Mouse (Mus musculus) lung, postnatal 14 days (tissue): ENCODE measurements at regions not wholly inside any gene's neighbourhood (a gene's known extent, or its start where the extent isn't known, plus 50 kb on each side); places are given as distances from the start of the nearest gene placed in this dataset.
A peak's percentile ranks its signal among the peaks of the same experiment; 100 is the strongest.
"Not testable (repeated sequence)": the region's sequence is repeated elsewhere in the genome, so short reads cannot be mapped to it uniquely, and the experiment has no call there.

Experiments used
- DNase-seq: peaks from one replicate; pipeline ENCODE4 v3.0.0; 2021

DNA sequence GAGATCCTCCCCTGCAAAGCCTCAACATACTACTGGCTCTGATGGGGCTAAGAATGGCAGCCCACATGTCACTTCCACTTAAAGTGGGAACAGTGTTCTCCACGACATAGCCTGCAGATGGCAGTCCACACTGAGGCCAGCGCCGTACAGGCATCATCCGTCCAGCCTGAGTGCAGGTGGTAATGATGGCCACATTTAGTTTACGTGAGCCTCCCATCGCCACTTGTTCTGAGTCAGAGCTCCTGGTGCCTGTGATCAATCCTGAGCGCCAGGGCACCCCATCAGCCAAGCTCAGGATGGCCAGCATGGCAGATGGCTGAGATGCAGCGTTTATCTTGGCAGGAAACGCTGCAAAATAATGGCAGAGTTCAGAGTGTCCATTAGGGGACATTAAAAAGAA, 159.6 kb downstream of the Adgrd1 start:
- no peak for DNase-seq

DNA sequence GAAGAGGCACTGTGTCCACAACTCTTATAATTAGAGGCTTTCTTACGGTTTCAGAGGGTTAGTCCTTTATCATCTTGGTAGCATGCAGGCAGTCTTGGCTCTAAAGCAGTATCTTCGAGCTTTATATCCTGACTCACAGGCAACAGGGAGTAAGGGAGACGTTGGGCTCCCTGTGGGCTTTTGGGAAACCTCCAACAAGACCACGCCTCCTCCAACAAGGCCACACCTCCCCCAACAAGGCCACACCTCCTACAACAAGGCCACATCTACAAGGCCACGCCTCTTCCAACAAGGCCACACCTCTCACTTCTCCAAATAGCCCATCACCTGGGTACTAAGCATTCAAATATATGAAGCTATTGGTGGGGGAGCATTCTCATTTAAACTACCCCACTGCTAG, 160.7 kb downstream of the Adgrd1 start:
- DNase-seq = no peak

DNA sequence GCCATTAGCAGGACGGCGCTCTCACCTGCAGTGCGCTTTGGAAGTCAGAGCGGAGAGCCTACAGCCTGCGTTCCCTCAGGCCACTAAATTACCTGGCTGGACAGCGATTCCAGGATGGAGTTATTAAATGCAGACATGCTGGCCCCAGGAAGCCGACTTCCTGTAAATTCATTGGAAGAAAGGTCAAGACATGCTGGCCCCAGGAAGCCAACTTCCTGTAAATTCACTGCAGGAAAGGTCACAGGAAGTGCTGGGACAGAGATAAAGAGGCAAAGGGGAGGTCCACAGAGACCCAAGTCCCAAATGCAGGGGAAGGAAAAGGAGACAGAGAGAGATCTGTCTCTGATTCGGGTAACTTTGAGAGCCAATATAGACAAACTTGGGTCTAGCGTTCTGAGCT, 164.1 kb downstream of the Adgrd1 start:
- peak; percentile 16 for DNase-seq

DNA sequence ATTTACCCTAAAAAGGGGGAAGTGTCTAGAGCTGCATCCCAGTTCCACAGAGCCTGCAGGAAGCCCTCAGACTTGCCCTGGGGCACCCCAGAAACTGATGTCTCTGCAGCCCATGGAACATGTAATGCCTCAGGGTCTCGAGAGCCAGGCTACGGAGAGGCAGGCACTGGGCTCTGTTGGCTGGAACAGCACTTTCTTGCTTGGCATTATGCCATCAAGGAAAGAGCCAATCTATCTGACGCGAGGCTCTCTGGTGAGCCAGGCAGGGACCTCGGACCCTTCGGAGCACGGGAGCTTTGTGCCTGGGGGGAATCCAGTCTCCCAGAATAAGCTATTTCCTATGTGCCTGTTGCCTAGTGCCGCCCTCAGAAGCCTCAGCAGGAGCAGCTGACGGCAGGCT, 166.6 kb downstream of the Adgrd1 start:
- peak; percentile 4 for DNase-seq

DNA sequence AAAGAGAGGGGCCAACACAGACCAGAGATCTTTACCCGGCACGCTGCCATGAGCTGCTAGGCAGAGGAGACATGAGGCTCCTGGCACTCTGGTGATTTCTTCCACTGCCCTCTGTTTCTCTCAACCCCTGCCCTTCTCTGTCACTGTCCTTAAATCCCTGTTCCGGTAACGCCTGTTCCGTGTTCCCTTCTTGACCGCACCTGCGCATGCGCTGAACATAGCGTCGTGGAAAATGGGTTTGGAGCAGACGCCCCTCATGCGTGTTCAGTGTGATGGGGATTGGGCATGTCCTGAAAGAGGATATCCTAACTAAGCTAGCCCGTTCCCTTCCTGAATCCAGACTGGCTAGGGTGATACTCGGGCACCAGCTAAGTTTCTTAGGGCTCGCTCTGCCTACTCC, 167.8 kb downstream of the Adgrd1 start:
- no peak for DNase-seq

DNA sequence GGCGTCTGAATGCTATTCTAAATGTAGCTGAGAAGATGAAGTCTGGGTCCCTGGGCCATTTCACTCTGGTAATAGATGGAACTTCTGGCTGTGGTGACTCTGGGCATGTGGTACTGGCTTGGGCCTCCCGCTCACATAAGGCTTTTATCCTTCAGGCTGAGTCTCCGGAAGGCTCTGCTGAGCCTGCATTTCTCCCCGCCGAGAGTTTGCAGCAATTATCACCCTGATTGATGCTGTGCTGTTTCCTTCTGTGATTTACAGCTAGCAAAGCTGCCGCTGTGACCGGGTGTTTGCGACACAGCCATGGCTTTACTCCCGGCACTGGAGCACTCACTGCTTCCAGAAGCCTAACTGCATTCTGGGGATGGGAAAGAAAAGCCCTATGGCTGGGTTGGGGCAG, 171.9 kb downstream of the Adgrd1 start:
- DNase-seq = no peak

DNA sequence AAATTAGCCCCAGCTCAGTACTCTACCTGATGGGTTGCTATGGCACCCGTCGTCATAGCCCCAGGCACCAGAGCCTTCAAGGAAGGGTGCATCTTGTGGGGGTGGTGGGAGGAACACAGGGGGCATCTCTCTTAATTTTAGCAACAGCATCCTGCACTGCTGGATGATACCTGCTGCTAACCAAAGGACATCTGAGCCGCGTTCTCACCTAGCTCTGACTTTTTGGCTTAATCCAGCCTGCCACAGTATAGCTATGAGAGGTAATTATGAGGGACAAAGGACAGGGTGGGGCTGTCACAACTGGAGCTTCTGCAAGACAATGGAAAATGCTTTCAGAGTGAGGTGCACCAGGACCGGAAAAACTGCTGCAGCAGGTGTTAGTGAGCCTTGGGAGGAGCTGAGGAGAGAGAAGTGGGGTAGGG, 173.5 kb downstream of the Adgrd1 start:
- no peak for DNase-seq

DNA sequence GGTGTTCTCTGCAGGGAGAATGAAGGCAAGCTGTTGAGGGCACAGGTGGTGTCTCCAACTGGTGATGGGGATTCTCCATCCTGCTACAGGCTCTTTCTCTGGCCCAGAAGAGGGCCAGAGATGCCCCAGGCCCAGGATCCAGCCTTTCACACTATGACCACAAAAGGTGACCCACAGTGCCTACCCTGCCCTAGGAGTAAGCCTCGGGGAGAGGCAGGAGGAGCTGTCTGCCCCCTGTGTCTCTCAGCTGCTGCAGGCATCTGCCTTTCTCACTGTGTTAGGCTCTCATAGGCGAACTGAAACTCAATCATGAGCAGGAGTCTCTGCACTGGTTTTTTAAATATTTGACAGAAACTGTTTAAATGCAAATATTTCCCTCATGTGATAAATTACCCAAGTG, 184.9 kb downstream of the Adgrd1 start:
- no peak for DNase-seq

DNA sequence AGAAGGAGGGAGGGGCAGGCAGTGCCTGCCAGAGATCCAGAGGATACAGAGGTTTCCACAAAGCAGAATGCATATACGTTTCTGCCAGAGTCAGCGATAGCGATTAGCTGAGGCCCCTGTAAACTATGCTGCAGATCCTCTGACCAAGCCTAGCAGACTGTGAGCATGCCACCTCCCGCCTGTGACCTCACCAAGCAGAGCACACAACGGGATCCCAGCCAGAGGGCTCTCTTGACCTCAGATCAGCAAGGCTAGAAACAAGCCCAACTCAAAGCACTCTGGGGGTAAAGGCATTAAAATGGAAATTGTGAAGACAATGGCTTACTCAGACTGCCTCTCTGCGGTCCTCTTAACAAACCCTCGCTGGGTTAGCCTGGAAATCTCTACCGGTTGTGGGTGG, 185.6 kb downstream of the Adgrd1 start:
- DNase-seq = no peak

DNA sequence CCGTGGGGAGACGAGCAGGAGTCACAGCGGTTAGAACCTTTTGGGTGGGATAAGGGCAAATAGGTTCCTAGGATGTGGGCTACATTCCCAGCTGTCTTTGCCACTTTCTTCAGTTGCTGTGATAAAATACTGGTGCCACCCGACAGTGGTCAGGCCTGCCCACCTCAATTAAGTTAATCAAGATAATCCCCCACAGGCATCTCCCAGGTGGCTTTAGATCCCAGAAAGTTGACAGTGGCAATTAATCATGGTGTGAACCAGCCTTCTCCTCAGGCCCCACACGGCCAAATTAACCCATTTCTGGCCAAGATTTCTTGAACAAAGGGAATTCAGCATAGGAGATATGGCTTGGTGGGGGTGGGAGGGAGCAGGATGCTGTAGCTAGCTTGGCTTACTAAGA, 186.3 kb downstream of the Adgrd1 start:
- no peak for DNase-seq

DNA sequence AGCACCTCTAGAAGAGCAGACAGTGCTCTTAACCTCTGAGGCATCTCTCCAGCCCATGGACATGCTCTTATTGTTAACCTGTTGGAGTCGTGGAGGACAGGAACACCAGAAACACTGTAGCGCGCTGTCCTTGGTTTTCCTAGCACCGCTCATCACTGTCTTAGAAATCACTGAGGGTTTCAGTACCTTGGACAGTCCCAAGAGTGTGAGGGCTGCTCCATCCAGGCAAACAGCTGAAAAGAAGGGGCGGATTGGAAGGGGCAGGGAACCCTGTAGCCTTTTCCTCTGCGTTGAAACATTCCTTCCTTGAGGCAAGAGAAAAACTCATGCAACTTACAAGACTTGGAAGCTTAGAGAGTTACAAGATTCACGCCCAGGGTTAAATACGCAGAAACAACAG, 190.9 kb downstream of the Adgrd1 start:
- DNase-seq = peak; percentile 19

DNA sequence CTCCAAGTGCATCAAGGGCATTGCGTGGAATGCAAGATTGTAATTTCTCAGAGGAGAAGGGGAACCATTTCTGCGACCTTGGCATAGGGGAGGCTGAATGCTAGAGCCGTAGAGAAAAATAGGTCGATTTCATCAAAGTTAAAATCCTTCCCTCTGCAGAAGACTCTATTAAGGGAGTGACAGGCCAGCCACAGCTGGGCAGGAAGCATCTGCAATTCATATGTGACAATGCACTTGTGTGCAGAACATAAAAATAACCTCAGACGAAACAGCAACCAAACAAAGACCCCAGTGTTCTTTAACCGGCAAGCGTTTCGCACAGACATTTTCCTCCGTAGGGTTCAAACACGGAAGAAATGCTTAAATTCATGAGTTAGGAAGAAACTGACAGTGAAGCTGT, 196.3 kb downstream of the Adgrd1 start:
- not testable (repeated sequence) for DNase-seq

DNA sequence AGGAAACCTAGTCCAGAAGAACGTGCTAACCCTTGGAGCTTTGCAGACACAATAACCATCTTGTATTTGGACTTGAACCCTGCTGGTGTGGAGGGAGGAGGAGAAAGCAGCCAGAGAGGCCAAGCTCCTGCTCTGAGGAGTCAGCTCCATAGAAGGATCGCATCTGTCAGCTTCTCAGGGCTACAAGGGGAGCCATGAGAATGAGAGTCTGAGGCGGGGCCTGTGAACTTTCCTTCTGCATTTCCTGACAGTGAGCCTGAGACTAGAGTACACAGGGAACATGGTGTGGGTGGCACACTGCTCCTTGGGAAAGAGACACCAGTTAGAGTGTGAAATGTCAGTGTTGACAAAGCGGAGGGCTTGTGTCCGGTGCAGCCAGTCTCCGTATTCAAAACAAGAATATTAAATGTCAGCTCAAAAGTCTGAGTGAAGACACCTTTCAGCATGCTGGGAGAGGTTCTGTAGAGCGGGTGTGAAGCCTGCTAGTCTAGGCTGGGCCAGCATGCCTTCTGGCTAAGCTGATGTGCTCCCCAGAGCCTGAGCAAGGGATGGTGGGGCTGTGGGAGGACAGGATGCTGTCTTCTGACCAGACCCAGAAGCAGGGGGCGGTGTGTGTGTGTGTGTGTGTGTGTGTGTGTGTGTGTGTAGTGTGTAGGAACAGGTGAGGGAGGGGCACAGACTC, 198.5 kb downstream of the Adgrd1 start:
- DNase-seq = not testable (repeated sequence)

DNA sequence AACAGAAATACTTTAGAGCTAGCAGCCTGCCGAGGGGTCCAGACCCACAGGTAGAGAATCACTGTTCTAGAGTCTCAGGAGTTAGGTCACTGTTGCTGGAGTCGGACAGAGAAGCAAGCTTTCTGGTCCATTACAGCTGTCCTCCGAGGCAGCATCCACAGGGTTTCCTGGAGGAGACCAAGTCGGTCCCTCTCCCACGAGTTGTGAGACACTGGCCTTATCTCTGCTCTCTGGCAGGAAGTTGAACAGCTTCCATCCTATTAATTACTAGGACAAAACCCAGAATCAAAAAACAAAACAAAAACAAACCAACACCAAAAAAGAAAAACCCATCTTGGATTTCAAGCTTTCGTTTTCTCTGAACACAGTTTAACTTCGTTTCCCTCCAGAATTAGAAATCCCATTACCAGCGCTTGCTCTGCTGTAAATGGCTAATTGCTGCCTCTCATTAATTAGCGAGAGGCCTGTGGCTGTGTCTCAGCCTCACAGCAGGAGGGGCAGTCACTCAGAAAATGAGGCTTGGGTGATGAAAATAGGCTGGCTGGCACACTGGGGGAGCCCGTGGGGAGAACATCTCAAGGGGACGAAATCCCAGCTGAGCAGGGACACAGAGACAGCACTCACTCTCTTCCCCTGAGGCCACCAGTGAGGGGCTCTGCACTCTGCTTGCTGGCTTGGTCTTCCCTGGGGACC, 201.3 kb downstream of the Adgrd1 start:
- no peak for DNase-seq

DNA sequence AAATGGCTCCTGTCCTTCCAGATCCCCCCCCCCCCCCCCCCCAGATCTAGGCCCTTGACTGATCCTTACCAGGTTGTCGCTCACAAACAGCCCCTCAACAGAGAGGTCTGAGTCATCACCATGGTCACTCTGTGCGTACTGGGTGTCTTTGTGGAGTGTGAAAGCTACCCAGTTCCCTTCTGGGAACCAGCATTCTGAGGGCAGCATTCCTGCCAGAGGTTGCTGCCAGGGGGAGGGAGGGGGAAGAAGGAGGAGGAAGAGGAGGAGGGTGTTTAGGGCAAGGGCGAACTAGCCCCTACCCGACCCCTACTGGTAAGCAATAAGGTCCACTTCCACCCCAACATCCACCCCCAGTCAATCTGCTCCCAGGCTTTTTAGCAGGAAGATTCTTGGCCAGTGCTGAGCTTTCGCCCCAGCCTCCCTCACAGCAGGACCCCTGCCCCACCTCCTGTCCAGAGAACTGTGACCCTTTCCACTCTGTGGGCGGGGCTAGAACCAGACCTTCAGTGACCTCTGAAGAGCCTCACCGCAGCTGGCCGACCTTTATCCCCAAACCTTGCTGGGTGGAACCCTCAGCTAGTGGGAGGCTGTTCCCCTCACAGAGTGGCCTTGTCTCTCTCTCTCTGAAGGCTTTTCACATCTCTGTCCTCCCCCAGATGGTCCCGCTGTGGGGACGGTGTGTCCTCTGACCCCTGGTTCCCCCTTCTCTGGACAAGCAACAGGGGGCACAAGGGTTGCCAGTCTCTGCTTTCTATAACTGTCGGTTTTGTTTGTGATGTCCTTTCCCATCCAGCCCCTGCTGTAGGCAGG, 202.2 kb upstream of the Sfswap start:
- DNase-seq = no peak

DNA sequence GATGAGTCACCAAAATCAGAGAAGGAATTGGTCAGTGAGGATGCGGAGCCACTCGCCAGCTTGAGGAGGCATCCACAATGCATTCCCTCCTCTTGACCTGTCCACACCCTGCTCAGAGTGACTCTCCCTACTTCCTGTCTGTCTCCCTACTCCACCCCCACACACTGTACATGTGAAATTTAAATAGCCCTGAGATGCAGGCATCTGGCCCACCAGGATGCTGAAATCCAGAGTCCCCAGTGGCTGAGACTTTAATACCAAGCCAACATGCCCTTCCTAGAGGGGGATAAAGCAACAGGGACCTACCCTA, 201.6 kb upstream of the Sfswap start:
- DNase-seq = no peak

DNA sequence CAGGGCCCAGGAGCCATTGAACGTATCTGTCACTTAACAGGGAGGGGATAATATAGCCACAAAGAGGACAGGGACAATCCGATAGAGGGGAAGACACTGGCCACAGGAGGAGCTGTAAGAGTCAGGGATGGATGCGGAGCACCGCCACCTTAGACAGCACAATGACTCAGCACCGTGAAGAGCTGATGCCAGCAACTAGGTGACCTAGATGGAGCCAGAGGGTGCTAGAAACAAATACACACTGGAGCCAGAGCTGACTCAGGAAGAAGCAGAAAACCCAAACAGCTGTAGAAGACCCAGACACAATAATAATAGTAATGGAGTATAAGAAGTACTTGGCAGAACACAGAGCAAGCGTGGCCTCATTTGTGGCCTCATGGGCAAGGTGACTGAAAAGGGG, 200.6 kb upstream of the Sfswap start:
- DNase-seq = no peak

DNA sequence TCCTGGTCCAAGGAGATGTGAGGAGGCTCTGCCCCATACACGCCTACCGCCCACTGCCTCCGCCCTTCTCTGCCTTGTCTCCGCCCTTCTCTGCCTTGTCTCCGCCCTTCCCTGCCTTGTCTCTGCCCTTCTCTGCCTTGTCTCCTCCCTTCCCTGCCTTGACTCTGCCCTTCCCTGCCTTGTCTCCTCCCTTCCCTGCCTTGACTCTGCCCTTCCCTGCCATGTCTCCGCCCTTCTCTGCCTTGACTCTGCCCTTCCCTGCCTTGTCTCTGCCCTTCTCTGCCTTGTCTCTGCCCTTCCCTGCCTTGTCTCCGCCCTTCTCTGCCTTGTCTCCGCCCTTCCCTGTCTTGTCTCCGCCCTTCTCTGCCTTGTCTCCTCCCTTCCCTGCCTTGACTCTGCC, 185.4 kb upstream of the Sfswap start:
- no peak for DNase-seq

DNA sequence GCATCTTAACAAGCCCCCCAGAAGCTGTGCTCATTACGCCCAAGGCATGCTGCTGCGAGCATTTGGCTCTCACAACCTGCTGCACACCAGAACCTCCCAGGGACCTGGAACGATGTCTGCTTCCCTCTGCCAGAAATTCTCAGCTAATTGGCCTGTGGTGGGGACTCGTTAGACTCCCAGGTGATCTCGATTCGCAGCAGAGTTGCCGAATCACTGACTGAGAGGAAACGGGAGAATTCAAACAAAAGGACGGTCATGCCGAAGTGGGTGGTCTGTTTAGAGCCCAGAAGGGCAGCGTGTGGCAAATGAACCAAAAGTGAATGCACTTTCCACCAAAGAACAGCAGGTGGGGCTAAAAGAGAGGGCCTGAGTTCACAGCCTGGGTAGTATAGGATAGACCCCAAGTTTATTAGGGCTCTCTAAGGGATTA, 169.9 kb upstream of the Sfswap start:
- DNase-seq = no peak

DNA sequence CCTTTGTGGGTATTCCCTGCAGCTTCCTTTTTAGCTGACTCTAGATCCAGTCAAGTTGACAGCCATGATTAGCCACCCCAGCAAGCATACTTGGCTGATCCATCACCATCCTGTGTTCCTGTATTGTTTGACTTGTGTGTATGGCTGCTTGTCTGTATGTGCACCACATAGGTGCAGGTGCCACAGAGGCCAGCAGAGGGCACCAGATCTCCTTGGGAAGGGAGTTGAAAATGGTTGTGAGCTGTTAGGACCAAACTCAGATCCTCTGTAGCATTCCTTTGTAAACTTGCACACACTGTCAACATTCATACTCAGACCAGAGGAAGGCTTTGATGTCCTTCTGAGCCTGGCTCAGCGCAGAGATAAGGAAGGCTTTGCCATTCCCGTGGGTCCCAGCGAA, 169.0 kb upstream of the Sfswap start:
- no peak for DNase-seq

DNA sequence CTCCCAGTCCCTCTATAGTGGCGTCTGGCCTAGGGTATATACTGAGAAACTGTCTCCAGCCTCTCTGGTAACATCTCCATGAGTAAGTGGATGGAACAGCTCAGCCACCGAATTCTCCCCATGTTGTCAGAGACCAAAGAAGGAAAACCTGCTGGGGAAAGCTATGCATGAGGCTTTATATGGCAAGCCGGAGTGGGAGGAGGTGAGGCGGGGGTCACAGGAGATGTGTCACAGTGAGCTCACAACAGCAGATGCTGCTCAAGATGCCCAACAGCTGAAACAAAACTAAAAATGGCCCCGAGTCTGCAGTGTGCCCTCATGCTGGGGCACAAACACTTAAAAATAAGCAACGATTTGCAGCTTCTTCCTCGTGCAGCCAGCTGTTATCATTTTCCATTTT, 162.5 kb upstream of the Sfswap start:
- DNase-seq = no peak

DNA sequence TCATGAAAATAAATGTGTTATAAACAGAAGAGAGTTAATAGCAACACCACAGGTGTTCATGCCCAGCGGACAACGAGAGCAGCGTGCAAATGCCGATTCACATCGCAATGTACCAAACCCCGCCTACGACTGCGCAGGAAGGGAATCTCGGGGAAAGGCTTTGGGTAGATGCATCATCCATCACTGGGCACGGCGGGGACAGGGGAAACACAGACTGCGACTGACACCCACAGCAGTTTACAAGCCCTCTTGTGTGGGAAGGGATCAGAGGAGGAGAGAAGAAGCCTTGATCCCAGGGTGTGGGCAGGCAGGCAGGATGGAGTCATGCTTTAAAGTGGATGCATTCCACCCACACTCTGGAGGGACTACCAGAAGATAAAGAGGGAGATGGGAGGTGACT, 157.0 kb upstream of the Sfswap start:
- no peak for DNase-seq

DNA sequence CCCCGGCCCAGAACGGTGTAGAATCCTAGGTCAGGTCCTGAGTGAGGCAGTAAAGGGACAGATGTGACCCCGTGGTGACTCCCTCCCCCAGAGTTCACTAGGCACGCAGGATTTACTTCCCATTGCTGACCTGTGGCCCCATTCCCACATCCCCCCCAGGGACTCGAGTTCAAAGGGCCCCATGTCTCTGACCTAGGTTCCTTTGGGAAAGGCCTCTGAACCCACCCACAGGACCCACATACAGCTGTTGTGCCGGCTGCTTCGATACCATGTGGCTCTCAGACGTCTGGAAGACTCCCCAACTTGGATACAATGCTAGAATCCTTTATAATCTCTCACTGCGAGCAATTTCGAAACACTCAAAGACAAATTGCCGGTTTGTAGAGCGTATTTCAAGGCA, 151.0 kb upstream of the Sfswap start:
- DNase-seq = no peak

DNA sequence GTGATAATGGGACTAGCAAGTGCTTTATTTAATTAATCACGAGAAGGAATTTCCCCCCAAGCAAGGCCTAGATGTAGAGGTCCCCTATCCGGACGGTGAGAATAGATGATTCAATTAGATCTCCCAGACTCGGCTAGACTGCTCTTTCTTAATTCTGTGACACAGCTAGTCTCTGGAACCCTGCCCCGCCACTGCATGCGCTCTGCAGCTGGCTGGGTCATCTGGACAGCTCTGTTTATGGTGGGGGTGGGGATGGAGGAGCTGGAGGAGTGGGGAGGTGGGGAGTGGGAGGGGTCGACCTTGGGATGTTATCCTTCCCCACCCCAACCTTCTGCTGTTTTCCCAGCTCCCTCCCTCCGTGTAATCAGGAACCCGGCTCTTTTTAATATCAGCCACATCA, 147.5 kb upstream of the Sfswap start:
- DNase-seq = no peak
